Mouse (Mus musculus): ENCODE measurements around the gene Eml4. TPM values are rescaled to one million over a fixed set of nuclear protein-coding genes. Genes with fewer than 3 reads are reported as not detected.

Gene Eml4
- 14.4 and 15.4 TPM in 2 replicates for polyA plus RNA-seq (2015; fragmentation: Nextera tagmentation; extraction: Ambion mirVana)

GRCm38 (mm10) chr17:83350379-83351091 is at the start of gene Eml4:
Eml4 (plus strand) TSS chr17:83350931.
- peaks cover 40% of the 10 kb centered on the region for H3K4me1 ChIP-seq
- H3K4me2 ChIP-seq = peak within 1 kb of the TSS; percentile 76
- H3K9me3 ChIP-seq = 0 out of 2 replicates have a peak, but pooled peaks cover 3% of the 10 kb centered on the region
- no peaks in the 10 kb centered on the region for H3K36me3 ChIP-seq
- H3K27me3 ChIP-seq (replicated peaks) = no peaks in the 10 kb centered on the region
- H3K27ac ChIP-seq (replicated peaks) = peak within 1 kb of the TSS; percentile 92
- peak within 1 kb of the TSS; percentile 98 for H3K9ac ChIP-seq
- ATAC-seq (ENCODE audit: extremely low read depth, insufficient number of reproducible peaks, low FRiP score, low TSS enrichment) = peak; percentile 96
- WGBS = 3% methylated on average over 23 of the region's 62 CpGs
- H3K4me3 ChIP-seq = peak within 1 kb of the TSS; percentile 90

GRCm38 (mm10) chr17:83301433-83301832 is 49.3 kb upstream of the Eml4 start:
- Histone ChIP-seq H3K4me2 (no peak overlapping the region), H3K27me3 (replicated peaks) (no peaks in the 10 kb centered on the region), H3K4me1 (peaks cover 7% of the 10 kb centered on the region; the same call in 1 of the 2 replicates), H3K9me3 (no peaks in the 10 kb centered on the region), H3K9ac (no peak overlapping the region), H3K4me3 (no peak overlapping the region), H3K27ac (replicated peaks) (no peak overlapping the region), H3K36me3 (no peaks in the 10 kb centered on the region)
- ATAC-seq (ENCODE audit: extremely low read depth, insufficient number of reproducible peaks, low FRiP score, low TSS enrichment) = no peak
- WGBS = 49% methylated on average over 5 of the region's 5 CpGs

- Histone ChIP-seq H3K4me3 (no peak overlapping the region), H3K4me1 (peaks cover 22% of the 10 kb centered on the region), H3K4me2 (no peak overlapping the region), H3K9ac (no peak overlapping the region), H3K27ac (replicated peaks) (no peak overlapping the region), H3K36me3 (no peaks in the 10 kb centered on the region), H3K9me3 (no peaks in the 10 kb centered on the region), H3K27me3 (replicated peaks) (no peaks in the 10 kb centered on the region)
- 63% methylated on average over 7 of the region's 7 CpGs for WGBS
- ATAC-seq (ENCODE audit: extremely low read depth, insufficient number of reproducible peaks, low FRiP score, low TSS enrichment) = no peak
These were observed 46.5 kb upstream of the Eml4 start for GRCm38 (mm10) chr17:83304089-83304822.

- H3K9me3 ChIP-seq = no peaks in the 10 kb centered on the region
- no peak for ATAC-seq (ENCODE audit: extremely low read depth, insufficient number of reproducible peaks, low FRiP score, low TSS enrichment)
- no peak overlapping the region for H3K4me3 ChIP-seq
- H3K4me1 ChIP-seq = peaks cover 29% of the 10 kb centered on the region
- no peak overlapping the region for H3K9ac ChIP-seq
- 72% methylated on average over 12 of the region's 12 CpGs for WGBS
- H3K27me3 ChIP-seq (replicated peaks) = no peaks in the 10 kb centered on the region
- H3K27ac ChIP-seq (replicated peaks) = no peak overlapping the region
- no peaks in the 10 kb centered on the region for H3K36me3 ChIP-seq
- H3K4me2 ChIP-seq = no peak overlapping the region
These were observed 43.6 kb upstream of the Eml4 start for GRCm38 (mm10) chr17:83306964-83307640.

- Histone ChIP-seq H3K9me3 (no peaks in the 10 kb centered on the region), H3K4me2 (no peak overlapping the region), H3K4me1 (peaks cover 35% of the 10 kb centered on the region), H3K4me3 (no peak overlapping the region), H3K27ac (replicated peaks) (no peak overlapping the region), H3K36me3 (no peaks in the 10 kb centered on the region), H3K27me3 (replicated peaks) (no peaks in the 10 kb centered on the region), H3K9ac (no peak overlapping the region)
- 78% methylated on average over 11 of the region's 11 CpGs for WGBS
- ATAC-seq (ENCODE audit: extremely low read depth, insufficient number of reproducible peaks, low FRiP score, low TSS enrichment) = no peak
These were observed 43.0 kb upstream of the Eml4 start for GRCm38 (mm10) chr17:83307641-83308296.

- Histone ChIP-seq H3K4me1 (peaks cover 42% of the 10 kb centered on the region), H3K36me3 (no peaks in the 10 kb centered on the region), H3K4me2 (no peak overlapping the region), H3K27ac (replicated peaks) (no peak overlapping the region), H3K9ac (no peak overlapping the region), H3K9me3 (no peaks in the 10 kb centered on the region), H3K4me3 (no peak overlapping the region), H3K27me3 (replicated peaks) (no peaks in the 10 kb centered on the region)
- 46% methylated on average over 4 of the region's 4 CpGs for WGBS
- ATAC-seq (ENCODE audit: extremely low read depth, insufficient number of reproducible peaks, low FRiP score, low TSS enrichment) = no peak
These were observed 42.3 kb upstream of the Eml4 start for GRCm38 (mm10) chr17:83308451-83308850.

- Histone ChIP-seq H3K9ac (no peak overlapping the region), H3K4me3 (no peak overlapping the region), H3K9me3 (no peaks in the 10 kb centered on the region), H3K36me3 (no peaks in the 10 kb centered on the region), H3K27me3 (replicated peaks) (no peaks in the 10 kb centered on the region), H3K4me1 (peaks cover 47% of the 10 kb centered on the region), H3K4me2 (no peak overlapping the region), H3K27ac (replicated peaks) (no peak overlapping the region)
- no peak for ATAC-seq (ENCODE audit: extremely low read depth, insufficient number of reproducible peaks, low FRiP score, low TSS enrichment)
- WGBS = 15% methylated on average over 1 of the region's 1 CpGs
These were observed 41.5 kb upstream of the Eml4 start for GRCm38 (mm10) chr17:83309243-83309642.

GRCm38 (mm10) chr17:83311806-83312205 is 38.9 kb upstream of the Eml4 start:
- no peak overlapping the region for H3K9ac ChIP-seq
- peak overlapping the region; percentile 65 for H3K27ac ChIP-seq (replicated peaks)
- ATAC-seq (ENCODE audit: extremely low read depth, insufficient number of reproducible peaks, low FRiP score, low TSS enrichment) = no peak
- peak overlapping the region; percentile 60 for H3K4me2 ChIP-seq
- WGBS = 68% methylated on average over 5 of the region's 5 CpGs
- H3K4me1 ChIP-seq = peaks cover 61% of the 10 kb centered on the region
- no peaks in the 10 kb centered on the region for H3K9me3 ChIP-seq
- H3K27me3 ChIP-seq (replicated peaks) = no peaks in the 10 kb centered on the region
- no peak overlapping the region for H3K4me3 ChIP-seq
- H3K36me3 ChIP-seq = no peaks in the 10 kb centered on the region

GRCm38 (mm10) chr17:83312244-83312918 is 38.4 kb upstream of the Eml4 start:
- 7% methylated on average over 15 of the region's 15 CpGs for WGBS
- Histone ChIP-seq H3K9me3 (no peaks in the 10 kb centered on the region), H3K9ac (peak overlapping the region; percentile 57), H3K4me1 (peaks cover 58% of the 10 kb centered on the region), H3K27me3 (replicated peaks) (no peaks in the 10 kb centered on the region), H3K4me3 (peak overlapping the region; percentile 23), H3K36me3 (no peaks in the 10 kb centered on the region), H3K4me2 (peak overlapping the region; percentile 60), H3K27ac (replicated peaks) (peak overlapping the region; percentile 65)
- ATAC-seq (ENCODE audit: extremely low read depth, insufficient number of reproducible peaks, low FRiP score, low TSS enrichment) = no peak

GRCm38 (mm10) chr17:83313046-83313689 is 37.6 kb upstream of the Eml4 start:
- 27% methylated on average over 8 of the region's 8 CpGs for WGBS
- Histone ChIP-seq H3K4me2 (no peak overlapping the region; the same call in 1 of the 2 replicates), H3K9me3 (no peaks in the 10 kb centered on the region), H3K4me3 (no peak overlapping the region), H3K36me3 (no peaks in the 10 kb centered on the region), H3K27ac (replicated peaks) (peak overlapping the region; percentile 65; the same call in 1 of the 2 replicates), H3K4me1 (peaks cover 65% of the 10 kb centered on the region), H3K9ac (no peak overlapping the region), H3K27me3 (replicated peaks) (no peaks in the 10 kb centered on the region)
- no peak for ATAC-seq (ENCODE audit: extremely low read depth, insufficient number of reproducible peaks, low FRiP score, low TSS enrichment)
